Mouse (Mus musculus) T-helper 1 cell (primary cell): ENCODE results near the gene Olfr1364.

Source experiments
- in situ Hi-C: fragments of 300-600 bp; cut with MboI, MseI; formaldehyde crosslinking; loops from one replicate; pipeline ENCODE4 v1.15.1; 2025; ENCODE audit warnings: high pct_unique_total_duplicates

Gene Olfr1364

DNA sequence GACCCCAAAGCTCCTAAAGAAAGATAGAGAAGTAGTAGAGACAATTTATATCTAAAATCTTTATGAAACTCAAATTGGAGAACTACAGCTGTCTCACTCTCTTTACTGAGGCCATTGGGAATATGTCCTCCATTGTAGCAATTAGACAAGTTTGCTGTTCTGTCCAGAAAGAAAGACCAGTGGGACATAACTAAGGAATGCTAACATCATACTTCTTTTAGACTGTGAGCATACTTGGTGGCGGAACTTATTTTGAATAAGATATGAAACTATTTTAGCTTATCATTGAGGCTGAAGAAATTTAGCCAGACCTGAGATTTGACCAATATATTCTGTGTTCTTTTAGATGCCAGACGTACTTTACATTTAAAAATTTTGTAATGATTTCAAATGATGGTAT, at the start of gene Olfr1364:
TSS of gene Olfr1364 (minus strand) at position 101 of the 400 bp plus-strand sequence.
- in situ Hi-C loops, result no loop called here

GRCm38 (mm10) chr13:21613922-21614321, 32.4 kb upstream of the Olfr1364 start, which contains the start of gene Olfr1362:
Gene Olfr1362, minus strand, starts transcription at chr13:21614022.
- in situ Hi-C loops, result no loop called here

- in situ Hi-C loops, result no loop called here
Observed at GRCm38 (mm10) chr13:21591618-21592017, 10.1 kb upstream of the Olfr1364 start.

GRCm38 (mm10) chr13:21559793-21560192, 21.8 kb downstream of the Olfr1364 start, which contains the start of gene Olfr1535:
Gene Olfr1535, minus strand, starts transcription at chr13:21559893.
- in situ Hi-C loops, result loop anchor here (10.0 kb wide), 1 partner anchor 935 kb away; no protein-coding TSS in a partner anchor

- in situ Hi-C loops, result no loop called here
Observed at GRCm38 (mm10) chr13:21550416-21551110, 31.0 kb downstream of the Olfr1364 start.

- in situ Hi-C loops, result no loop called here
Observed at GRCm38 (mm10) chr13:21549487-21549886, 32.1 kb downstream of the Olfr1364 start.

GRCm38 (mm10) chr13:21542708-21543107, 38.9 kb downstream of the Olfr1364 start, which contains the start of gene Olfr1366:
Gene Olfr1366, minus strand, starts transcription at chr13:21542808.
- in situ Hi-C loops, result no loop called here

DNA sequence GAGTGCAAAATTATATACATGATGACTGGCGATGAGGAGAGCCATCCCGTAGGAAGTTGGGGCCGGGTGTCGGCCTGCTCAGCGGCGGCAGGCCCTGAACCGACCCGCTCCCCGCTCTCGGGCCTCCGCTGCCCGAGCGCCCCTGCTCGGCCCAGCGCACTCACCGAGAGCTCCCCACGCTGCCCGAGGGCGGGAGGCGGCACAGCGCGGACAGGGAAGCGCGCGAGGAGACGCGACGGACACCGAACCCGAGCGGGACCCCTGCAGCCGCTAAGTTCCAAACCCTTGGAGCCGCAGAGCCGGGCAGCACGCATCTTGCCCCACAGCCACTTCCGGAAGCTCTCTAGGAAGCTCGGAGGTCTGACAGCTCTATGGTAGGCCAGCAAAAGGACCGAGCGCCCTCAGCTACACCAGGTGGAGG, 50.8 kb downstream of the Olfr1364 start, which contains the start of gene Zkscan8:
TSS of gene Zkscan8 (minus strand) at position 340 of the 421 bp plus-strand sequence.
- in situ Hi-C loops, result no loop called here

DNA sequence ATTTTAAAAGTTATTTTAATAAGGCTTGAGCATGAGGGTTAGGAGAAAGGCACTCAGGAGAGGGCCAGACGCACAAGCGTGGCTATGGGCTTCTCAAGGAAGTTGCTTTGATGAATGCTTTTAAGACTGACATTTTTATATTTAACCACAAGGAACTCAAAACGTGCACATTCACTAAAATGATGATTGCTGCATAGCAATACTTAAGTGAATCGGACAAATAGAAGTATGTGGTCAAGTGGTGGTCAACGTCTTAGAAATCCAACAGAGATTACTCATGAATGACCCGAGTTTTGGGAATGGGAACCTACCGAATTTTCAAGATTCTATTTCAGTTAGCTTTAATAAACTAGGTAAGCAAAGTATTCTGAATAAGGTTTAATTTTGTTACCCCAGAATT, 51.4 kb downstream of the Olfr1364 start:
- in situ Hi-C loops, result no loop called here
